Comparison of ENCODE assay signal across 18 mouse cellular contexts in the genomic region with DNA sequence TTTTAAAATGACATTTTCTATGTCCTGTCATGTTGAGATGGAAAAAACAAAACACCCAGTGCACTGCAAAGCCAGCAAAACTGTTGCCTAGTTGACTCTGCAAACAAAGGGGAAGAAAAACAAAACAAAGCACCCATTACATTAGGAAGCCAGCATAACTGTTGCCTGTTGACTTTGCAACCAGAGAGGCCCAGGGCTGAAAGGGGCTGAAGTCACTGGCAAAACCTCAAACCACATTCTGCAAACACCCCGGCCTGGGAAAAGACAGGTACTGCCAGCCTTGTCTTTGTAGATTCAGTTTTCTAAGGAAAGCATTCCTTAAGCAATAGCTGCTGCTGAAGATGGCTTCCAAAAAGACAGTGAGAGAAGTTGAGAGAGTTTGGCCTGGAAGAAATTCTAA.
A peak's percentile ranks its signal among the peaks of the same experiment; 100 is the strongest.
DNase-seq lines count a peak whose midpoint lies in the region; ATAC-seq and TF ChIP-seq lines count a peak whose summit lies in the region.
"Had no signal": no experiment of that assay in that cellular context is flagged by ENCODE, and none has a peak within 500 bp of the region (broad histone marks: within the 10 kb centered on the region; RNA-seq: fewer than 3 reads in every experiment).

No protein-coding gene starts in this region.

- no peak overlapping the region for H3K4me3 ChIP-seq in lung, postnatal 0 days (ENCODE audit: low read depth, low read length)
- H3K4me3 ChIP-seq in liver, postnatal 0 days (ENCODE audit: low read depth, low read length), result no peak overlapping the region
- H3K4me3 ChIP-seq: embryonic facial prominence, embryonic 13.5 days; forebrain, embryonic 13.5 days; forebrain, embryonic 15.5 days had no signal

- H3K27me3 ChIP-seq in lung, postnatal 0 days (replicated peaks; ENCODE audit: insufficient read depth, low read length), result no peaks in the 10 kb centered on the region
- H3K27me3 ChIP-seq in liver, postnatal 0 days (ENCODE audit: insufficient read depth, low read length), result no peaks in the 10 kb centered on the region
- H3K27me3 ChIP-seq: forebrain, embryonic 13.5 days; forebrain, embryonic 15.5 days had no signal

- TF ChIP-seq EP300 in lung, postnatal 0 days (IDR thresholded peaks at IDR 0.05), result no peak
- no peak for TF ChIP-seq EP300 in liver, postnatal 0 days (IDR thresholded peaks at IDR 0.05; ENCODE audit: low read depth)

- H3K36me3 ChIP-seq in lung, postnatal 0 days (ENCODE audit: insufficient read depth, low read length), result no peaks in the 10 kb centered on the region
- H3K36me3 ChIP-seq in liver, postnatal 0 days (replicated peaks; ENCODE audit: insufficient read depth, low read length), result no peaks in the 10 kb centered on the region
- H3K36me3 ChIP-seq: embryonic facial prominence, embryonic 13.5 days; forebrain, embryonic 15.5 days had no signal

- WGBS in lung, postnatal 0 days, result 26% methylated on average over 1 of the region's 1 CpGs
- WGBS in liver, postnatal 0 days (ENCODE audit: insufficient replicate concordance), result 12% methylated on average over 1 of the region's 1 CpGs

- H3K9ac ChIP-seq in lung, postnatal 0 days (replicated peaks; ENCODE audit: low read depth), result no peak overlapping the region
- H3K9ac ChIP-seq in liver, postnatal 0 days (replicated peaks), result no peak overlapping the region
- H3K9ac ChIP-seq: embryonic facial prominence, embryonic 13.5 days; forebrain, embryonic 13.5 days; forebrain, embryonic 15.5 days; forebrain, postnatal 0 days had no signal

- no peak for ATAC-seq in lung, postnatal 0 days
- ATAC-seq in liver, postnatal 0 days, result no peak
- ATAC-seq: activated CD4-positive, CD25-positive, alpha-beta regulatory T cell, adult 4 months; forebrain, embryonic 13.5 days; forebrain, embryonic 15.5 days; forebrain, postnatal 0 days had no signal

- no peak for TF ChIP-seq CTCF in lung, postnatal 0 days (IDR thresholded peaks at IDR 0.05)
- TF ChIP-seq CTCF in liver, postnatal 0 days (IDR thresholded peaks at IDR 0.05; ENCODE audit: low read depth), result no peak

- no peaks in the 10 kb centered on the region for H3K9me3 ChIP-seq in lung, postnatal 0 days (ENCODE audit: low read length)
- no peaks in the 10 kb centered on the region for H3K9me3 ChIP-seq in liver, postnatal 0 days (ENCODE audit: low read length)
- H3K9me3 ChIP-seq: embryonic facial prominence, embryonic 13.5 days; forebrain, embryonic 13.5 days; forebrain, embryonic 15.5 days had no signal

- peak; percentile 56 for DNase-seq in heart, adult 11 months
- no peak for DNase-seq in heart, adult 9 months (ENCODE audit: low spot score in 2 of 2)
- peak; percentile 15 for DNase-seq in lung, postnatal 36 days
- DNase-seq in lung, postnatal 0 days (ENCODE audit: low spot score), result no peak
- no peak for DNase-seq in liver, postnatal 0 days
- DNase-seq: adrenal gland, adult 8-10 months; adrenal gland, postnatal 14 days; adrenal gland, postnatal 36 days; cerebellum, adult 11-12 months; cerebellum, adult 2 months; cerebellum, adult 9-10 months; cerebellum, postnatal 10 days; cerebellum, postnatal 25 days; forebrain, postnatal 0 days had no signal

- H3K4me1 ChIP-seq in lung, postnatal 0 days (ENCODE audit: insufficient read depth, low read depth, low read length), result no peaks in the 10 kb centered on the region
- no peaks in the 10 kb centered on the region for H3K4me1 ChIP-seq in liver, postnatal 0 days (ENCODE audit: insufficient read depth)
- H3K4me1 ChIP-seq: forebrain, embryonic 13.5 days; forebrain, embryonic 15.5 days had no signal

- H3K4me2 ChIP-seq in lung, postnatal 0 days (replicated peaks; ENCODE audit: low read depth, low read length), result no peak overlapping the region
- H3K4me2 ChIP-seq in liver, postnatal 0 days (ENCODE audit: low read depth, low read length), result no peak overlapping the region
- H3K4me2 ChIP-seq: embryonic facial prominence, embryonic 13.5 days; forebrain, embryonic 13.5 days; forebrain, embryonic 15.5 days had no signal

- no peak overlapping the region for H3K27ac ChIP-seq in lung, postnatal 0 days (ENCODE audit: low read length)
- no peak overlapping the region for H3K27ac ChIP-seq in liver, postnatal 0 days (ENCODE audit: low read depth)
- H3K27ac ChIP-seq: embryonic facial prominence, embryonic 13.5 days; forebrain, embryonic 13.5 days; forebrain, embryonic 15.5 days had no signal

Comparison
In these comparisons a context has a peak if more than half of its experiments do, and no peak if none do; other contexts are left out.
1. DNase-seq: peak in heart, adult 11 months (single experiment) and lung, postnatal 36 days (single experiment); none in heart, adult 9 months (0 of 2), lung, postnatal 0 days (single experiment) and liver, postnatal 0 days (single experiment).